Mouse (Mus musculus) right cerebral cortex, postnatal 25 days (tissue): Measurements from ENCODE around the gene Zfp512b.
A peak's percentile ranks its signal among the peaks of the same experiment; 100 is the strongest.

Experiments
- DNase-seq: peaks from one replicate; pipeline ENCODE4 v3.0.0; 2022

The Zfp512b gene

DNA sequence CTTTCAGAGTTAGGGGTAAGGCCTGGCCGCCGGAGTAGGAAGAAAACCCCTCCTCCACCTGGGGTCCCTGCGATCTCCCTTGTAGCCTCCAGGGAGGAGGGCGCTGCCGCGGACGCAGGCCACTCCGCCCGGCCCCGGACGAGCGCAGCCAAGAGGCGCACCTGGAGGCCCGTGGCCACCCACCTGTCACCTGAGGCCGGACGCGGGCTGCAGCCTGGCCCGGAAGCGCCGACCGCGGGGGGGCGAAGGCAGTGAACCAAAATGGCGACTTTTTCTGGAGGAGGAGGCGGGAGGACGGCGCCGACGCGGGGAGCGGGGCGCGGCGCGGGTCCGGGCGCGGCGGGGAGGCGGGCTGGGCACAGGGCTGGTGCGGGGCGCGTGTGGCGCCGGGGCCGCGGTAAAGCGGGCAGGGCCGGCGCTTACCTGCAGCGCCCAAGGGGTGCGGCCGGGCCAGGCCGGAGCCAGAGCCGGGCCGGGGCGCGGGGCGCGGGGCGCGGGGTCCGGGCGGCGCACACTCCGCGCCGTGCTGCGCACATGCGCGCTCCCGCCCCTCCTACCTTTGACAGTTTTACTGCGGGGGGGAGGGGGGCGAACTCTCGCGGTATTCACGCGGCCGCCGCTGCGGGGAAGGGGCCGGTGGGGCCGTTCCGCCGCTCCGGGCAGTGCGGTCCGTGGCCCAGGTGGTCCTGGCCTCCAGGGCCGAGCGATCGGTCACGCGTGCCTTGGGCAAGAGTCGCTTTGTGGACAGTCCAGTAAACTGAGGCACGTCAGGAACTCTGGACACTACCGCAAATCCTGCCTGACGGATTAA, at the start of gene Zfp512b:
Zfp512b (minus strand) TSS at position 573 of the 811 bp plus-strand sequence.
- DNase-seq: peak; percentile 82

GRCm38 (mm10) chr2:181635865-181636264, 43.3 kb upstream of the Zfp512b start:
- no peak for DNase-seq

DNA sequence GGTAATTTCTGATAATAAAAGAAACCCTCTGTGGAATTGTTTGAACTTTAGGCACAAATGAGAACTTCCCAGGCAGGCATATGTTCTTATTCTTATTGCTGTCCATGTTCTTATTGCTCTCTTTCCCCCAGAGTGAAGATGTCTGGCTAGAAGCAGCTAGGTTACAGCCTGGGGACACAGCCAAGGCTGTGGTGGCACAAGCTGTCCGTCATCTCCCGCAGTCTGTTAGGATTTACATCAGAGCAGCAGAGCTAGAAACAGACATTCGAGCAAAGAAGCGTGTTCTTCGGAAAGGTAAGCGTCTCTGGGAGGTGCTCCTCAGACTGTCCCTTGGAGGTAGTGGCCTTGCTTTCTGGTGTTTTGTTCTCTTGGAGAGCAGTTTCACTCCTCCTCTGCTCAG, 40.0 kb upstream of the Zfp512b start:
- no peak for DNase-seq

- no peak for DNase-seq
Measured at GRCm38 (mm10) chr2:181628471-181628870, 35.9 kb upstream of the Zfp512b start.

DNA sequence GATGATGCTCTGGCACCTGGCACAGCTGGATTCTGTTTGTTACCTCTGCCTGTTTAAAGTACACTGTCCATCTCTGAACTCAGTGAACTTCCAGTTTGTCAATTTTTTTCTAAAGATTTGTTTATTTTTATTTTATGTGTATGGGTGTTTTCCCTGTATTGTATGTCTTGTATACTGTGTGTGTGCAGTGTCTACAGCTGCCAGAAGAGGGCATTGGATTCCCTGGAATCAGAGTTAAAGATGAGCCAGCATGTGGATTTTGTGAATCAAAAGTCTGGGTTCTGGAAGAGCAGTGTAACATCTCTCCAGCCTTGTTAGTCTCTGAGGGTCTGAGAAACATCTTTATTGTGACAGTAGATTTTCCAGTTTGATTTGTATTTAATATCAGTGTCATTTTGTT, 30.8 kb upstream of the Zfp512b start:
- no peak for DNase-seq

- no peak for DNase-seq
Measured at GRCm38 (mm10) chr2:181618761-181619495, 26.3 kb upstream of the Zfp512b start.

DNA sequence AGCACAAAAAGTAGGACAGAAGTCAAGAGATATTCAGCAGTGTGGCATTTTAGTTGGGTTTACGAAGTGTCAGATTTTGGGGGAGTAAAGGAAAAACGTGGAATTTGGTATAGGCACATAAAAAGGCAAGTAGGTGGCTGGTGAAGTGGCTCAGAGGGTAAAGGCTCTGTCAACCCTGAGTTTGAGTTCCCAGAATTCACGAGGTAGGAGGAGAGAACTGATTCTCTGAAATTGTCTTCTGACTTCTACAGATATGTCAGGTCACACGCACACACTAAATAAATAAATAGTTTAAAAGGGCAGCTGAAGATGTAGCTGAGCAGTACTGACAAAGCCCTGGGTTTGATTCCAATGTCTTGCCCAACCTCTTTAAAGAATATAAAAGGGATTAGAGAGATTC, 9.8 kb upstream of the Zfp512b start:
- no peak for DNase-seq

DNA sequence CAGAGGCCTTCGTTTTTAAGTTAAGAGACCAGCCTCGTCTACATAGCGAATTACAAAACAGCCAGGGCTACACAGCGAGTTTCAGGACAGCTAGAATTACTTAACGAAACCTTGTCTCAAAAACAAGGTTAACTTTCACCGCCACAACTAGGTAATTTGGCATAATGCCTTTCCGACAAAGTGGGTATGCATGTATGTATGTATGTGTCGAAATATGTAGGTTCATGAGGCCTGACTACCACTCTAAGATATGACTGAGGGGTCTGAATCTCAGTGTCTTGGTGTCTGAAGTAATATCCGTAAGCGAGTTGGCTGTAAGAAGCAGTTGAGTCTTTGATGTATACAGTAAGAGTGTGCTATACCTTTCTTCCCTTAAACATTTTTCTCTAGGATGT, 9.1 kb upstream of the Zfp512b start:
- DNase-seq: no peak

DNA sequence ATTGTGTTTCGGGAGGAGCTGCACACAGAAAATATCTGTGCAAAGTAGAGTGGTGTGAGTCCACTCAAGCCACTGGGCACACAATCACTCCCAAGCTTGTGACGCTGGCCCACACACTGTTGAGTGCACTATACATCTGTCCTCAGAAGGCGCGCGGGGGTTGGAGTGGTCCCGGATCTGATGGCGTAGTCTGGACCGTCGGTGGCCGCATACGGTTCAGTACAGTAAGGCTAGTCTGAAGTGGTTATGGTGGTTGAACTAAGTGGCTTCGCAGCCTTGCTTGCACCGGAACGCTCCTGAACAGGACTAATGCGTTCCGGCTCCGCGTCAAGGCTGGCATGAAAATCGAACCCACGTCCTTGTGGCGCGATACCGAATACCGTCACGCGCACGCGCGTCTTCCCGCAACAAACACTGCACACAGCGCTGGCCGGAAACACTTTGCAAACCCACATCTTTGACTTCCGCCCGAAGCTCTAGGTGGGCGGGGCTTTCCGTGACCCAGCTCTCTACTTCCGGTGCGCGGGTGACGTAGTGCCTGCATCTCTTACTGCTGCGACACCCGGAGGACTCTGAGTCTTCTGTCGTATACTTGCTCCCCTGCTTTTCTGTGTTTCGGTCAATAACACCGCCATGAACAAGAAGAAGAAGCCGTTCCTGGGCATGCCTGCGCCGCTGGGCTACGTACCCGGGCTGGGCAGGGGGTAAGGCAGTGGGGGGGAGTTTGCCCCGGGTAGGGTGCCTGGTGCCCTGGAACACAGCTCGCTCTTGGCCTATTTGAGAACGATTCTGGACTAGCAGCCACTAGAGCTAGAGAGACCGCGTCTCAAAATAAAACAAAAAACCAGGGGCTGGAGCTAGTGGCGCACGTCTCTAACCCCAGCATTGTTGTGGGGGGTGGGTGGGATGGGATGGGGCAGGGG, 8.5 kb upstream of the Zfp512b start:
- DNase-seq: peak; percentile 96

DNA sequence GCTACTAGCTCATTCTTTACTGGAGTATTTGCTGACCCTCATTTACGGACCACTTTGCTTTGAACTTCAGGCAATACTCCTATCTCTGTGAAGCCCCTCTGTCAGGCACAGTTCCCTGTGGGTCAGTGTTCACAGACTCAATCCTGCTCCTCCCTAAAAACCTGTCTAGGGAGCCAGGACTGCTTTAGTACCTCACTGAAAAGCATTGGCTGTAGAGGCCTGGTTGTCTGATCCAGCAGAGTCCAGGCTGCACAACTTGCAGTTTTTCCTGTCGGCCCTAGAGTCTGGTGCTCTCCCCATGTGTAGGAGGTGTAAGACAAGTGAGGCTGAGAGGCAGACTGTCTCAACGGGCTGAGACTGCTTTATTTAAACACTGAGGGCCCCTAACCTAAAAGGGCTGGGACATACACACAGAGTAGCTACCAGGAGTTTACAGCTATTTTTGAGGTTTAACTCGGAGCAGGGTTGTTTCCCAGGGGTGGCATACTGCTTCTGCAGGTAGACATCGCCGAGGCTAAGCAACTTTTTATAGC, 7.7 kb upstream of the Zfp512b start:
- no peak for DNase-seq

DNA sequence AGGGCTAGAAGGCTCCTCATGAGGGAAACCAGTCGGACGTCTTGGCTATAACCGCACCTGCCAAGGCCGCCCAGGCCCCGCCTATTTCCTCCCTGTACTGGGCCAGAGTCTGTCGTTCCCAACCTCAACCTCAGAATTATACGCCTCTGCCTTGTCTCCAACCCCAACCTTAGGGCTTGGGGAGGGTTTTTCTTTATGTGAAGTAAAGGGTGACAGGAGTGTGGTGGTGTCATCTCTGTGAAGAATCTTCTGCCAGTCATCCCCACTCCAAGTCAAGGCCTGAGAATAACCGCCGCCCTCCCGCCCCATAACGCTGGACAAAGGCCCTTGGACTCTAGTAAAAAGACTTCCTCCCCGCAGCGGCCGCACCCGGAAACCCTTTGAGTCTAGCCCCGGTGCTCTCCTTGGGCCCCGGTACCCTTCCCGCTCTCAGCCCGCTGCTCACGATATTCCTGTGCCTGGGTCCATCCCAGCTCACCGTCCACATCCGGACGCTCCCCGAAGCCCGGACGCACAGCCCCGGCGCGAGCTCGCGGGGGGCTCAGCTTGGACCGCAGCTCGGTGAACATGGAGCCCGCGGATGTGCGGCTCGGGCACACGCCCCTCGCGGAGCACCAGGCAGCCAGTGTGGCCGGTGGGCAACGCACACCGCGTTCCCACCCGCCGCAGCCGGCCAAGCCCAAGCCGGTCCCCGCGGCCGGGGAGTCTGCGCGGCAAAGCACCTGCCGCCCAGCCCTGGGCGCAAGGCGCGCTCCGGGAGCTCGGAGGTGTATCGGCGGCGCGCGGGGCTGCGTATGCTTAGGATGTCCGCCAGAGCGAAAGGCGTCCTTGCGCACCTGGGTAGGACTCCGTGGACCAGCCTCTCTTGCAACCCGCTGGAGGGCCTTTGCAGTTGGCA, 6.1 kb upstream of the Zfp512b start, which contains the start of gene Samd10:
Samd10 (minus strand) TSS at position 759 of the 898 bp plus-strand sequence.
- peak; percentile 84 for DNase-seq

DNA sequence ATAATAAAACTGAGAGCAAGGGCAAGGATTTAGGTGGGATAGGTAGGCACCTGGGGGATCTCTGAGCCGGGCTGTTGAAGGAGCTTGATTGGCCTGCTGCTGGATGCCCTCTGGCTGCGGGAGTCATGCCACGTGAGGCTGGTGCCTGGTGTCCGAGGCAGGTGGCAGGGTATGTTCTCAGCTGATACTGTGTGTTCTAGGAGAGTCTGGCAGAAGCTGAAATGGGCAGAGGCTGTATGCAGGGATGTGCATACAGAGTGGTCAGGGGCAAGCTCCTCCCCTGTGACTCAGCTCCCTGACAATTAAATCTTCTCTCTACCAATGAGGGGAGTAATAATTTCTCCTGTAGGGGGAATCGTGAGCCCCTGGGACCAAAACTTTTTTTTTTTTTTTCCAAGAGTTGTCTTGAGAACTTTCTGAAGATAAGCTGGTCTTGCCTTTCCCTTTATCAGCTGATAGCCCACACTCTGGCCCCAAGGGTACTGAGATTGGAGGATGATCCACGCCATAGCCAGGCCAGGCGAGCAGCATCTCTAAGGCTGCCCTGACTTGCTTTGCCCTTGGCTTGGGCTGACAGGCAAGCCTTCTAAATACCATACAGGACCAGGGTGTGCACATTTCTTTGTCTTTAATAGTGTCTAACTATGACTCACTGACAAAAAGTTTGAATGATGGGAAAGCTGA, 4.9 kb upstream of the Zfp512b start:
- no peak for DNase-seq

- no peak for DNase-seq
Measured at GRCm38 (mm10) chr2:181596221-181596960, 3.8 kb upstream of the Zfp512b start.

DNA sequence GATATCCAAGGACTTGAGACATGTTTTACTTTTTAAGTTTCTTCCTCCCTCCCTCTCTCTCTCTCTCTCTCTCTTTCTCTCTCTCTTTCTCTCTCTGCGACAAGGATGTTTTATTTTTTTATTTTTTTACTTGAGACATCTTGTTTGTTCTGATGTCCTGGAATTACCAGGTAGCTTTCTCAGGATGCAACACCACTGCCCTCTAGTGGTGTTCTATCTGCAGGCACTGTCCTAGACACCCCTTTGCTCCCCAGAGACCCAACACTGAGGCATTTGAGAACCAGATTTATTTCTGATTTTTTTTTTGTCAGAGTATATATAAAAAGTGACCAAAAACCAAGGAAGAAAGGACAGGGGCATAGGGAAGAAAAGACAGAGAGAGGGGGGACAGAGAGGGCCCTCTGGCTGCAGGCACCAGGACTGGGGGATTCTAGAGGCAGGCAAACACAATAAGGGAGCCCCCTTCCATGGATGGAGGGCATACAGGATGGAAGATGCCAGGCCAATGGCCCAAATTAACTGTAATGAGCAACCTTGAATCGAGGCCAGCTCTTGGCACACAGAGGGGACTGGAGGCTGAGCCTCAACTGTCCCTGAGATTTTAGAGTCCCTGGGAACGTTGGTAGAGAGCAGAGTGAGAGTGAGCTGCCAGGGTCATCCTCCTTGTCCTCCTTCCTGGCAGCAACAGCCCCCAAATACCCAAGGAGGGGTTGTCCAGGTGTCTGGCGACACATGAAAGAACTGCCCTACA, 2.5 kb upstream of the Zfp512b start:
- DNase-seq: no peak

DNA sequence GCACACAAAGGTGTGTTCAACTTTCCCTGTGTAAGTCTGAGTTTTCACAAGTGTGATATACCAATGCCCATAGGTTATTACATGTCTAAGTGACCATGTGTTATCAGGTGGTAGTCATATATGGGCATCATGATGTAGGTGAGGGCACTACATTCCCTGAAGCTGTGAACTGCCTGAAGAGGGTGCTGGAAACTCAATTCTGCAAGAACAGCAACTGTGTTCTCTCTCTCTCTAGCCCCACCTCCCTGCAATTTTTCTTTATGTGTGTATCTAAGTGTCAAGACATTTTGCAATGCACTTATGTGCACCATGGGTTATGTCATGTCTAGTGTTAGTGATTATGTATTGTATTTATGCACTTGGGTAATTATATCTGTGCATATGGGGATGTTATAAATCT, 1.3 kb upstream of the Zfp512b start:
- no peak for DNase-seq

DNA sequence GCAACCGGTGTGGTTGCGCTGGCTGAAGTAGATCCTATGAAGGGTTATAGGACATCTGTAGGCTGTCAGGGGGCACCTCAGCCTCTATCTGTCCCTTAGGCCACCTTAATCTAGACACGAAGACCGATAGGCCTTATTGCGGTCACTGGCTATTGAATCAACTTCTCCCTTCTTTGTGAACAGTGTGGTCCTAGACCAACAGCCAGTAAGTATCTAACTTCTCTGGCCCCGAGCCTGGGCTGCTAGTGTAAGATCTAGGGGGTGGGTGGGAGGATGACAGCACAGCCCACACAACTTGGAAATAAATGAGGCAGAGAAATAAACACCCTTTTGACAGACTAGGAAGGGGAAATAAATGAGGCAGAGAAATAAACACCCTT, 429 bp upstream of the Zfp512b start:
- no peak for DNase-seq

DNA sequence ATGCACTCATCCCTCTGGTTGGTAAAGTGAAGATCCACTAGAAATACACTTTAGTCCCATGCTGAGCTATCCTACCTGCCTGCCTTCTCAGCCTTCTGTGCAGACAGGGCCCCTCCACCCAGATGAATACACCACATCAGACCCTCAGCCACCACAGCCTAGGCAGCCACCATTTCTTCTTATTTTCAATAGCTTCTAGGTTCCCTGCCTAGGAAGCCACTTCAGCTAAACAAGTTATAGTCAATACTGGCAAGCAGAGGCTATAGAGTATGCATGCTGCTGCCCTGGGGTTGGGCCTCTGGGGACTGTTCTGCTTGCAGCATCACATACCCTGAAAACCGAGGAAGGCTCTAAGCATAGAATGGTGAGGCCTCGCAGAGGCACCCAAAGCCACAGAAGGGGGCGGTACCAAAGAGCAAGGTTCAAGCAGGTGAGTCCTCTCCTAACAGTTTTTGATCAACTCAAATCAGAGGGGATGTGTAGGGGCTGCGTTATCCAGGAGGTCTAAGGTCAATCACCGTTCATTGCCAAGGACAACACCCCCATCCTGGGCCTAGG, 996 bp downstream of the Zfp512b start, which contains the start of gene Prpf6:
Prpf6 (plus strand) TSS at position 341 of the 558 bp plus-strand sequence.
- no peak for DNase-seq

DNA sequence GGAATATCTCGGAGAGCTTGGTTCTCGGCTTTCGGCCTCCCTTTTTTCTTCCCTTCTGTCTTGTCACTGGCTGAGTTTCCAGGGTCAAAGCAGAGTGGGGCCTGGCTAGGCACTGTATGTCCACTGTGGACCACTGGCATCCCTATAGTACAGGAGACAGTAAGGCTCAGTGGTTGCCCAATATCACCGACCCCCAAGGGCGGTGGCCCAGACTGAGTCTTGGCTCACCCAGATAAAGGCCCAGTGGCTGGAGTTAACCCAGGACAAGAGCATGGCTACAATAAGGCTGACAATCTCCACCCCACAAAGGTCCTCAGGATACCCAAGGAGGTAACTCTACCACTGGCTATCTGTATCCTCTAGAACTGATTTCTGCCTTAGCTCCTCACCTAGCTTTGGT, 2.1 kb downstream of the Zfp512b start:
- DNase-seq: no peak

- no peak for DNase-seq
Measured at GRCm38 (mm10) chr2:181589732-181590105, 2.9 kb downstream of the Zfp512b start.
